Mouse (Mus musculus) kidney, adult 2 months (tissue): Measurements from ENCODE around the gene Slco2a1.

Experiments
- CTCF ChIP-seq: fragments of 200-500 bp; conservative IDR thresholded peaks from 2 replicates; pipeline ENCODE4 v1.5.1; 2011; ENCODE audit warnings: low read depth, mild to moderate bottlenecking, control low read depth, low read length, moderate library complexity, mixed read lengths; ENCODE audit not compliant: insufficient read depth, insufficient read length
- POLR2A ChIP-seq: fragments of 200-500 bp; IDR thresholded peaks from one replicate; pipeline ENCODE4 v1.6.1; 2011; ENCODE audit warnings: low read depth, low read length, control low read depth

- TF ChIP-seq CTCF (no peak), POLR2A (no peak)
These were observed 91.7 kb downstream of the Slco2a1 start for GRCm38 (mm10) chr9:103080211-103080610.
